Mouse (Mus musculus) left cerebral cortex, adult 8-10 months (tissue): ENCODE data around the gene Rnf224. TPM values are rescaled to one million over a fixed set of nuclear protein-coding genes. Genes with fewer than 3 reads are reported as not detected.
A peak's percentile ranks its signal among the peaks of the same experiment; 100 is the strongest.
"Not testable (repeated sequence)": the region's sequence is repeated elsewhere in the genome, so short reads cannot be mapped to it uniquely, and the experiment has no call there.

Source experiments
- DNase-seq, 2 experiments: peaks; one replicate each; pipeline ENCODE4 v3.0.0; 2022; ENCODE audit warnings: low spot score in 2 of 2
- total RNA-seq, 4 experiments: library from RNA; stranded (reverse); gene quantifications; 2 replicates each; pipeline ENCODE4 v1.2.4; 2022

The Rnf224 gene
- total RNA-seq, result not detected

- no peak for DNase-seq
Observed at GRCm38 (mm10) chr2:25236614-25237013, at the start of gene Rnf224. Gene Rnf224 (minus strand): TSS chr2:25236787.

- no peak for DNase-seq
Observed at GRCm38 (mm10) chr2:25286314-25286713, 49.7 kb upstream of the Rnf224 start.

- DNase-seq, result no peak
Observed at GRCm38 (mm10) chr2:25285551-25285950, 49.0 kb upstream of the Rnf224 start.

GRCm38 (mm10) chr2:25278928-25279882, 42.6 kb upstream of the Rnf224 start:
- DNase-seq, result no peak

GRCm38 (mm10) chr2:25273010-25273409, 36.4 kb upstream of the Rnf224 start:
- DNase-seq, result no peak

GRCm38 (mm10) chr2:25272515-25272914, 35.9 kb upstream of the Rnf224 start:
- DNase-seq, result no peak

- peak; percentile 94 to 99 for DNase-seq
Observed at GRCm38 (mm10) chr2:25271827-25272511, 35.4 kb upstream of the Rnf224 start, which contains the start of the genes Ssna1 and Anapc2. Gene Ssna1 (minus strand): TSS chr2:25272438. Gene Anapc2 (plus strand): TSS chr2:25272478.

GRCm38 (mm10) chr2:25267746-25268309, 31.2 kb upstream of the Rnf224 start:
- DNase-seq, result no peak

GRCm38 (mm10) chr2:25267241-25267640, 30.7 kb upstream of the Rnf224 start:
- DNase-seq, result peak in 1 of 2 experiments; percentile 72

- peak in 1 of 2 experiments; percentile 80 for DNase-seq
Observed at GRCm38 (mm10) chr2:25266720-25267119, 30.1 kb upstream of the Rnf224 start.

- DNase-seq, result no peak
Observed at GRCm38 (mm10) chr2:25265897-25266656, 29.5 kb upstream of the Rnf224 start.

- DNase-seq, result no peak
Observed at GRCm38 (mm10) chr2:25264851-25265250, 28.3 kb upstream of the Rnf224 start.

- no peak for DNase-seq
Observed at GRCm38 (mm10) chr2:25264286-25264660, 27.7 kb upstream of the Rnf224 start.

- DNase-seq, result no peak
Observed at GRCm38 (mm10) chr2:25263623-25264285, 27.2 kb upstream of the Rnf224 start.

GRCm38 (mm10) chr2:25262795-25263622, 26.4 kb upstream of the Rnf224 start:
- DNase-seq, result no peak

GRCm38 (mm10) chr2:25262291-25262767, 25.7 kb upstream of the Rnf224 start, which contains the start of gene Tprn:
Gene Tprn (plus strand): TSS chr2:25262618.
- peak; percentile 76 to 98 for DNase-seq

- DNase-seq, result no peak
Observed at GRCm38 (mm10) chr2:25261870-25262269, 25.3 kb upstream of the Rnf224 start.

- DNase-seq, result no peak
Observed at GRCm38 (mm10) chr2:25258887-25259286, 22.3 kb upstream of the Rnf224 start.

- not testable (repeated sequence) for DNase-seq
Observed at GRCm38 (mm10) chr2:25257250-25257649, 20.7 kb upstream of the Rnf224 start.
